Mouse (Mus musculus) MEL (cell line): ENCODE measurements at regions not wholly inside any gene's neighbourhood (a gene's known extent, or its start where the extent isn't known, plus 50 kb on each side); places are given as distances from the start of the nearest gene placed in this dataset.

Experiments
- DNase-seq: peaks from one replicate; pipeline ENCODE4 v3.0.0; 2011; ENCODE audit warnings: low read depth, low spot score
- H3K27ac ChIP-seq: 2 replicates; pipeline ENCODE4 v1.5.1; 2012; ENCODE audit warnings: low read depth, mild to moderate bottlenecking, control low read depth, low read length, moderate library complexity; ENCODE audit not compliant: control insufficient read depth
- H3K27me3 ChIP-seq, 2 experiments: fragments of 150-350 bp in 1 of 2; sonication (generic) in 1 of 2; 2 replicates each; pipeline ENCODE4 v1.6.1; 2012; ENCODE audit warnings: low read length in 2 of 2, mild to moderate bottlenecking in 2 of 2, improper control_type of control experiment in 1 of 2, moderate library complexity in 1 of 2; ENCODE audit not compliant: insufficient read depth in 2 of 2, control insufficient read depth in 1 of 2
- H3K36me3 ChIP-seq, 2 experiments: 2 replicates each; pipeline ENCODE4 v1.6.1; 2012 to 2014; ENCODE audit warnings: low read length in 2 of 2, improper control_type of control experiment in 1 of 2, inconsistent platforms in 1 of 2, mild to moderate bottlenecking in 1 of 2; ENCODE audit not compliant: insufficient read depth in 2 of 2, control insufficient read depth in 1 of 2
- H3K4me1 ChIP-seq, 2 experiments: fragments of 150-350 bp in 1 of 2; sonication (generic) in 1 of 2; 2 replicates each; pipeline ENCODE4 v1.6.1; 2012; ENCODE audit warnings: low read length in 2 of 2, improper control_type of control experiment in 1 of 2, mild to moderate bottlenecking in 1 of 2; ENCODE audit not compliant: insufficient read depth in 2 of 2, control insufficient read depth in 1 of 2
- H3K4me3 ChIP-seq, 2 experiments: fragments of 150-350 bp in 1 of 2; sonication (generic) in 1 of 2; 2 replicates each; pipeline ENCODE4 v1.5.1; 2012; ENCODE audit warnings: low read depth in 2 of 2, low read length in 2 of 2, mild to moderate bottlenecking in 2 of 2, moderate library complexity in 2 of 2, control low read depth in 1 of 2, improper control_type of control experiment in 1 of 2; ENCODE audit not compliant: control insufficient read depth in 1 of 2, insufficient read depth in 1 of 2
- H3K79me2 ChIP-seq: 2 replicates; pipeline ENCODE4 v1.6.1; 2012; ENCODE audit warnings: mild to moderate bottlenecking, low read length, moderate library complexity; ENCODE audit not compliant: control insufficient read depth, poor library complexity, insufficient read depth
- H3K9ac ChIP-seq: 2 replicates; pipeline ENCODE4 v1.6.1; 2012; ENCODE audit warnings: low read depth, mild to moderate bottlenecking, control low read depth, low read length, moderate library complexity; ENCODE audit not compliant: control insufficient read depth, poor library complexity, severe bottlenecking
- H3K9me3 ChIP-seq: fragments of 150-350 bp; sonication (generic); replicated peaks from 2 replicates; pipeline ENCODE4 v1.6.1; 2012; ENCODE audit warnings: mild to moderate bottlenecking, low read length, improper control_type of control experiment, moderate library complexity; ENCODE audit not compliant: insufficient read depth
- CHD1 ChIP-seq: IDR thresholded peaks from 2 replicates; pipeline ENCODE4 v1.6.1; 2012; ENCODE audit warnings: low read depth, mild to moderate bottlenecking, inconsistent platforms, low read length, improper control_type of control experiment
- CHD2 ChIP-seq: IDR thresholded peaks from 2 replicates; pipeline ENCODE4 v1.6.1; 2011; ENCODE audit warnings: low read length, improper control_type of control experiment
- EP300 ChIP-seq, 2 experiments: IDR thresholded peaks; 2 replicates each; pipeline ENCODE4 v1.6.1; 2011; ENCODE audit warnings: improper control_type of control experiment in 2 of 2, low read length in 2 of 2, low read depth in 1 of 2, mild to moderate bottlenecking in 1 of 2
- GABPA ChIP-seq: IDR thresholded peaks from 2 replicates; pipeline ENCODE4 v1.6.1; 2012; ENCODE audit warnings: low read depth, mild to moderate bottlenecking, inconsistent platforms, low read length, improper control_type of control experiment, moderate library complexity
- GATA1 ChIP-seq: IDR thresholded peaks from 2 replicates; pipeline ENCODE4 v1.6.1; 2011; ENCODE audit warnings: low read depth, low read length, improper control_type of control experiment
- JUND ChIP-seq: IDR thresholded peaks from 2 replicates; pipeline ENCODE4 v1.6.1; 2011; ENCODE audit warnings: low read depth, mild to moderate bottlenecking, improper control_type of control experiment, low read length
- MAX ChIP-seq: IDR thresholded peaks from 2 replicates; pipeline ENCODE4 v1.6.1; 2011; ENCODE audit warnings: low read length, improper control_type of control experiment
- MEF2A ChIP-seq: IDR thresholded peaks from 2 replicates; pipeline ENCODE4 v1.6.1; 2014; ENCODE audit warnings: low read depth, mild to moderate bottlenecking, inconsistent platforms, low read length, improper control_type of control experiment; ENCODE audit not compliant: poor library complexity, insufficient replicate concordance, severe bottlenecking; ENCODE audit errors: extremely low read depth
- NRF1 ChIP-seq: IDR thresholded peaks from 2 replicates; pipeline ENCODE4 v1.6.1; 2014; ENCODE audit warnings: low read depth, mild to moderate bottlenecking, inconsistent platforms, low read length, improper control_type of control experiment, moderate library complexity; ENCODE audit not compliant: poor library complexity, insufficient read depth, severe bottlenecking
- POLR2A ChIP-seq, 2 experiments: IDR thresholded peaks; 2 replicates each; pipeline ENCODE4 v1.6.1; 2011 to 2012; ENCODE audit warnings: low read length in 2 of 2, mild to moderate bottlenecking in 2 of 2, control low read depth in 1 of 2, improper control_type of control experiment in 1 of 2, low read depth in 1 of 2, moderate library complexity in 1 of 2; ENCODE audit not compliant: control insufficient read depth in 1 of 2, insufficient read depth in 1 of 2, poor library complexity in 1 of 2
- UBTF ChIP-seq: IDR thresholded peaks from 2 replicates; pipeline ENCODE4 v1.6.1; 2012; ENCODE audit warnings: low read depth, mild to moderate bottlenecking, inconsistent platforms, low read length, improper control_type of control experiment, moderate library complexity, borderline replicate concordance; ENCODE audit not compliant: insufficient read depth
- USF1 ChIP-seq: IDR thresholded peaks from 2 replicates; pipeline ENCODE4 v1.6.1; 2014; ENCODE audit warnings: low read depth, mild to moderate bottlenecking, inconsistent platforms, low read length, improper control_type of control experiment, moderate library complexity
- USF2 ChIP-seq, 2 experiments: IDR thresholded peaks; 2 replicates each; pipeline ENCODE4 v1.6.1; 2011 to 2012; ENCODE audit warnings: improper control_type of control experiment in 2 of 2, low read length in 2 of 2, borderline replicate concordance in 1 of 2, inconsistent platforms in 1 of 2, low read depth in 1 of 2, mild to moderate bottlenecking in 1 of 2; ENCODE audit not compliant: insufficient read depth in 1 of 2
- ZC3H11A ChIP-seq: IDR thresholded peaks from 2 replicates; pipeline ENCODE4 v1.6.1; 2012; ENCODE audit warnings: low read depth, mild to moderate bottlenecking, inconsistent platforms, low read length, improper control_type of control experiment
- ZKSCAN1 ChIP-seq: IDR thresholded peaks from 2 replicates; pipeline ENCODE4 v1.6.1; 2012; ENCODE audit warnings: low read depth, mild to moderate bottlenecking, inconsistent platforms, low read length, improper control_type of control experiment, moderate library complexity

DNA sequence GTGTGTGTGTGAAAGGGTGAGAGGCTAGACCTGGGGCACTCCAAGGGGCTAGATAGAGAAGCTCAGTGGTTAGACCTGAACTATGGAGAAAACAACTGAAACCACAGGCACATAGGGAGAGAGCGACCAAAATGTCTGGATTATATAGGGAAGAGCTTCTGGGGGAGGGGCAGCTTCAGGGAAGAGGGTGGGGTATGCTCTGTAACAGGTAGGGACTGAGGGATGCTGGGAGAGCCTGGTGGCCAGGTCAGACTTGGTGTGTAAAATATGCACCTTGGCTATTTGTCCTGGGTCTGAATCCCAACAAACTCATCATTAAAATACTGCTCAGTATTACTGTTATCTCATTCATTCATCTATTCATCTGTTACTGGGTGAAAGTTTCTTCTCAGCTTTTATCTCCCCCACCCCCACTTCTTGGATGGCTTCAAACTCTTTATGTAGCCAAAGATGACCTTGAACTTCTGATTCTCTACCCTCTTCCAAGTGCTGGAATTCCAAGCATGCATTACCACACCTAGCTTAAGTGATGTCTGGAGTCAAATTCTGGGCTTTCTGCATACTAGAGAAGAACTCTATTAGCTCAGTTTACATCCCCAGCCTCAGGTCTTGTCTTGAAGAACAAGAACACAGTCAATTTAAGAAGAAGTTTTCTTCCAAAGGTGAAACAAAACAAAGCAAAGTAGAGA is 94.5 kb downstream of the Fam43a start:
- H3K4me1 ChIP-seq: peaks cover 20 to 44% of the 10 kb centered on the region in 2 experiments

DNA sequence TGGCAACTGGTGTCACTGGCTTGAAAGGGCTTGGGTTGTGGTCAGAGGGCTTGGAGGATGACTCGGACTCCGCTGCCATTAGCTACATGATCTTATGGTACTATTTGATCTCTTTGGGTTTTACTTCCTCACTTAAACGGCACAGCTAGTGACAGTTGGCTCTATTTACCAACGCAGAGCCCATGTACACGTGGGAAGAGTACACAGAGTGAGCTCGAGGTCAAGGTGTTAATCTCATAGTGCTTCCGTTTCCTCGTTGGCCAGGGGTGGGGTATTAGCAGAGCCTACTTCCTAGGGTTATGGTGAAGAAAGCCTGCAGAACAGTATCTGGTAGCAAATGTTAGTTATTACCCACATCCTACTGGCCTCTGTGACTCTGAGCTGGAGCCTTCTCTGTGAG is 96.2 kb downstream of the Fam43a start:
- H3K9me3 ChIP-seq: no peaks in the 10 kb centered on the region
- TF ChIP-seq POLR2A (IDR thresholded peaks at IDR 0.05; ENCODE audit: control insufficient read depth in 1 of 2, insufficient read depth in 1 of 2, low read depth in 1 of 2, low read length in 2 of 2, poor library complexity in 1 of 2): no peak
- TF ChIP-seq UBTF: no peak
- no peak for TF ChIP-seq MEF2A
- no peak for TF ChIP-seq GATA1
- no peak for TF ChIP-seq JUND
- TF ChIP-seq CHD1: no peak
- no peak for TF ChIP-seq EP300 (IDR thresholded peaks at IDR 0.05; ENCODE audit: low read depth in 1 of 2, low read length in 2 of 2)
- no peak for TF ChIP-seq MAX
- TF ChIP-seq USF1: no peak
- TF ChIP-seq, all 39 proteins: peak for 0

More for the DNA sequence above, 94.5 kb downstream of the Fam43a start:
- Histone ChIP-seq H3K27ac (no peak overlapping the region), H3K9me3 (no peaks in the 10 kb centered on the region), H3K27me3 (no peaks in the 10 kb centered on the region), H3K79me2 (no peaks in the 10 kb centered on the region), H3K9ac (no peak overlapping the region), H3K36me3 (peaks cover 0 to 20% of the 10 kb centered on the region in 2 experiments; a peak in 2 of 4 replicates), H3K4me3 (no peak overlapping the region)
- TF ChIP-seq USF2 (IDR thresholded peaks at IDR 0.05; ENCODE audit: borderline replicate concordance in 1 of 2, insufficient read depth in 1 of 2, low read depth in 1 of 2, low read length in 2 of 2) (no peak), GABPA (no peak), CHD2 (no peak), NRF1 (no peak), ZC3H11A (no peak), ZKSCAN1 (no peak), GATA1 (peak; percentile 43; the same call in 1 of the 2 replicates)
- DNase-seq: no peak

More for the DNA sequence above, 96.2 kb downstream of the Fam43a start:
- Histone ChIP-seq H3K4me3 (no peak overlapping the region), H3K79me2 (no peaks in the 10 kb centered on the region), H3K9ac (no peak overlapping the region), H3K27me3 (no peaks in the 10 kb centered on the region), H3K4me1 (peaks cover 20 to 37% of the 10 kb centered on the region in 2 experiments), H3K27ac (no peak overlapping the region), H3K36me3 (peaks cover 0 to 20% of the 10 kb centered on the region in 2 experiments; a peak in 2 of 4 replicates)
- DNase-seq: no peak
